Mouse (Mus musculus) cerebellum, postnatal 36 days (tissue): ENCODE results near the gene Lypd6b.

ENCODE experiments used
- DNase-seq, 2 experiments: peaks; one replicate each; pipeline ENCODE4 v3.0.0; 2021 to 2022; ENCODE audit warnings: mixed read lengths in 2 of 2

The Lypd6b gene

GRCm38 (mm10) chr2:49771172-49771571 lies 16.3 kb upstream of the Lypd6b start:
- DNase-seq: no peak

GRCm38 (mm10) chr2:49773194-49773931 lies 14.1 kb upstream of the Lypd6b start:
- DNase-seq: no peak

GRCm38 (mm10) chr2:49774180-49774579 lies 13.3 kb upstream of the Lypd6b start:
- no peak for DNase-seq

- DNase-seq: no peak
Observed at GRCm38 (mm10) chr2:49775187-49775586, 12.3 kb upstream of the Lypd6b start.

- DNase-seq: no peak
Observed at GRCm38 (mm10) chr2:49775735-49776134, 11.8 kb upstream of the Lypd6b start.

- no peak for DNase-seq
Observed at GRCm38 (mm10) chr2:49776407-49776806, 11.1 kb upstream of the Lypd6b start.

- no peak for DNase-seq
Observed at GRCm38 (mm10) chr2:49788051-49788418, 547 bp downstream of the Lypd6b start.

- DNase-seq: no peak
Observed at GRCm38 (mm10) chr2:49788643-49789042, 1.2 kb downstream of the Lypd6b start.

GRCm38 (mm10) chr2:49789078-49789477 lies 1.6 kb downstream of the Lypd6b start:
- DNase-seq: no peak

- DNase-seq: no peak
Observed at GRCm38 (mm10) chr2:49789504-49789903, 2.0 kb downstream of the Lypd6b start.

GRCm38 (mm10) chr2:49797444-49798143 lies 10.1 kb downstream of the Lypd6b start:
- DNase-seq: no peak

- no peak for DNase-seq
Observed at GRCm38 (mm10) chr2:49804448-49804847, 17.0 kb downstream of the Lypd6b start.

GRCm38 (mm10) chr2:49805736-49806371 lies 18.4 kb downstream of the Lypd6b start:
- DNase-seq: peak in 1 of 2 experiments; percentile 19

GRCm38 (mm10) chr2:49809496-49809895 lies 22.0 kb downstream of the Lypd6b start:
- no peak for DNase-seq

GRCm38 (mm10) chr2:49811420-49811819 lies 23.9 kb downstream of the Lypd6b start:
- no peak for DNase-seq

- DNase-seq: peak; percentile 54 to 57
Observed at GRCm38 (mm10) chr2:49811871-49812363, 24.4 kb downstream of the Lypd6b start.

GRCm38 (mm10) chr2:49813151-49813550 lies 25.7 kb downstream of the Lypd6b start:
- DNase-seq: no peak

GRCm38 (mm10) chr2:49814011-49814410 lies 26.5 kb downstream of the Lypd6b start:
- DNase-seq: no peak

GRCm38 (mm10) chr2:49815696-49816320 lies 28.3 kb downstream of the Lypd6b start:
- DNase-seq: no peak

- DNase-seq: no peak
Observed at GRCm38 (mm10) chr2:49816549-49816948, 29.1 kb downstream of the Lypd6b start.

GRCm38 (mm10) chr2:49817151-49817550 lies 29.7 kb downstream of the Lypd6b start:
- DNase-seq: no peak

GRCm38 (mm10) chr2:49818126-49818525 lies 30.6 kb downstream of the Lypd6b start:
- DNase-seq: no peak

- DNase-seq: no peak
Observed at GRCm38 (mm10) chr2:49822312-49822711, 34.8 kb downstream of the Lypd6b start.
